Mouse (Mus musculus): ENCODE results near the gene Nav1.

Nav1 gene

DNA sequence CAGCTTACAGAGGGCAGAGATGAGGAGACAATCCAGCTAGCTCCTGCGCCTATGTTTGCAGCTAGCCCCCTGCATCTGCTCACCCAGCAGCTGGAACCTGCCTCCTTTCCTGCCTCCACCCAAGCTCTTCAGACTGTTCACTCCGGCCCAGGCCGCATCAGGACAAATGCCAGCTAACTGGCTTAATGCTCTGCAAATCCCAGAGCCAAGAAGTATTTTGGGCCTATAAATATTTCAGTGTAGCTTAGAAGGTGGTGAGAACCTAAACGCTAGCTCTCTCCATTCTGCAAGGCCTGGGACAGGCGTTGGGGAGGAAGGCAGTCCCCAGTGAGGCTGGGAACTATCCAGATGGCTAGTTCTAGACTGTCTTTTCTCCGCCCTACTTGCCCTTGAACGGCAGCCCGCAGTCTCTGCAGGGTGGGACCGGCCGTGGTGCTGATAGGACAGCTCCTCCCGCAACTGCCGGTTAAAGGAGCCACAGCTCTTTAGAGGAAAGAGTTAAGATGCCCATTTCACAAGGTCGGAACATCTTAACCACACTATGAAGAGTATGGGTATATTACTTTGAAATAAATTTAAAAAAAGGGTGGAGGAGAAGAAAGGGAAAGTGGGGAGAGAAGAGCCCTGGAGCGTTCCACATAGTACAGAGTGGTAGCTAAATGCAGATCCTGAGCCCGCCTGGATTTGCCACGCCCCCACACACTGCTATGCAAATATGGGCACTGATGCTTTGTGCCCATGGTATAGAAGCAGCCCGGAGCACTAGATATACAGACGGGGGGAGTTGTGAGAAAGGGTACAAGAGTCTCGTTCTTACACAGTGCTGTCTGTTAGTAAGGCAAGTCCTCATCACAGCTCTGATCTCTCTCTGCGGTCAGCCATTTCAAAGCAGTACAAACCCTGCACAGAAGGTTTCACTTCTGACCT, 8.9 kb upstream of the Nav1 start:
- CTCF ChIA-PET, result no interaction called here

DNA sequence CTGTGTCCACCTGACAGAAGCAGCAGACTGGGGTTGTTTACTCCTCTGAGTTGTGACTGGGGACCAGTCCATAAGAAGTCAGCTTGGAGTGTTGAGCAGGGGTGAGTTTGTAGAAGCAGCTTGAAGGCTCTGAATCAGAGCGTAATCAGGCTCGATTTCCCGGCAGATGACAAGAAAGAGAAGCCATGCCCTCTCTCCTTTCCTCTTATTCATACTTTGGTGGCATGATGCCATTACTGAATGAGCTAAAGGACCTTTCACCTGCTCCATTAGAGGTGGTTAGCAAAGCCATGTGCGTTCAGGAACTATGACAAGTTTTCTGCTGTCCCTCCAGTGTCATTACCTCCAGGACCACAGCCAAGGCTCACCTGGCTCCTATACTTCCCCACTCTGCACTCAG, 2.5 kb upstream of the Nav1 start:
- CTCF ChIA-PET, result no interaction called here

DNA sequence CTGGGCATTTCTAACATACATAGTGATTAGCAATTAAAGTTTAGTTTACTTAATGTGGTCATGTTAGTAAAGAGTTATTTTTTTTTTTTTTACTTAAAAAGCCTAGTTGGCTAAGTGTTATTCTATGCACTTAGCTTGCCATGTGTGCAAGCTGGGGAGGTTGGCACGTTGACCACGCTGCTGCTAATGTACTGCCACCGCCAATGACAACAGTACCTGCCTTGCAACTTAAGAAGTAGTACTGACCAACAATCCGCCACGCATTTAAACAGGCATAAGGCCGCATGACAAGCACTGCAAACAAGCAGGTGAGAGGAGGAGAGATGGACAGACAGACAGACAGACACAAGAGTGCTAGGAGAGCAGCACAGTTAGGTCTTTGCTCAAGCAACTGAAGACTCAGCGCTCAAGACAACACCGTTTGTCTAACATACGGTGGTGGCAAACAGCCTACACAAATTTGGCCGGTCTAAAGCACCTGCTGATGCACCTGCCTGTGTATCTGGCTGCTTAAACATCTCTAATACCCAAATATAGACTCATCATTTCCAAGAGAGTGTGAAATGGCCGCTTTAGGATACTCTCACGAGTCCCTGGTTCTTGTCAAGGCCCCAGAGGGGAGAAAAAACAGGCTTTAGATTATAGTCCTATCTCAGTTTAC, 610 bp downstream of the Nav1 start:
- CTCF ChIA-PET, result no interaction called here

DNA sequence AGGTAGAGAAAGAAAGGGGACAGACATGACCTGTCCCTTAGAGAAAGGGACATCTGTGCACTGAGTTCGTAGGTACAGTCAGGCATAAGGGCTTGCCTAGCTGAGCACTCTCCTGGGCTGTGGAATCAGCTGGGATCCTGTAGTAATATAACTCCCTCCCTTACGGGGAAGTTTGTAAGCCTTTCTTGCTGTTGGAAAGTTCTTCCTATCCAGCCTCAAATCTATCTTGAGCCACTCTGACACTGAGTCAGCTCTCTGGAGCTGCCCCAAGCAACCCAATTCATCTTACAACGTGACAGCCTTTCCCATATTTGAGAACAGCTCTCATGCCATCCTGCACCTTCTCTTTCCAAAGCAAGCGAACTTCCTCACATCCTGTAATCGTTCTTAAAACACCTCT, 1.6 kb downstream of the Nav1 start:
- CTCF ChIA-PET, result no interaction called here

DNA sequence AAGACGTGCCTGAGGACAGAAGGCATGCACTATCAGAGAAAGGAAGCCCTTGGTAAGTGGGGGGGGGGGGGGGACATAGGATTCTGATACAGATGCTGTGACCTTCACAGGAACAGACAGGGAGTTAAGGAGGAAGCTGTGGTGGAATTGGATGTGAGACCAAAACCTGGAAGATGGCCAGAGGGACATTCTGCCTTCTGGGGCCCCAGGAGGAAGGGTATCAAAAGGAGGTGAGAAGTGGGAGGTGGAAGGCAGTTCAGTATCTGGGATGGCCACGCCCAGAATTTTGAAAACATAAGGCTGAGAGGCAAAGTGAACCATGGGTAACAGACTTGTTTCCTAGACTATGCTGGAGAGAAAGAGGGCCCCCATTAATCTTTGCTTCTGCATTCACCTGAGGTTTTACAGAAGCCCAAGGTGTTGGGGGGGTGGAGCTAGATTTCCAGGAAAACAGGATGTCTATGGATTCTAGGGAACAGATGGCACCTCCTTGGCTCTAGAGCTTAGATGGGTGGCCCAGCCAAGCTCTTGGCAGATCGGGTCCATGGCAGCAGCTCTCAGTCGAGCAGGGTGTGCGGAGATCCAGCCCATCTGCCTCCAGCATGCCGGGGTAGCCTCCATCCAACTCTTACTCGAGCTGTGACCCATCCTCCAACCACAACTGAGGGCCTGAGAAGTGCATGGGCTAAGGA, 2.6 kb downstream of the Nav1 start:
- CTCF ChIA-PET, result interaction anchor here (0.6 kb wide), 1 partner anchor 160 kb away, joined by 3 read pairs; no protein-coding TSS in a partner anchor

DNA sequence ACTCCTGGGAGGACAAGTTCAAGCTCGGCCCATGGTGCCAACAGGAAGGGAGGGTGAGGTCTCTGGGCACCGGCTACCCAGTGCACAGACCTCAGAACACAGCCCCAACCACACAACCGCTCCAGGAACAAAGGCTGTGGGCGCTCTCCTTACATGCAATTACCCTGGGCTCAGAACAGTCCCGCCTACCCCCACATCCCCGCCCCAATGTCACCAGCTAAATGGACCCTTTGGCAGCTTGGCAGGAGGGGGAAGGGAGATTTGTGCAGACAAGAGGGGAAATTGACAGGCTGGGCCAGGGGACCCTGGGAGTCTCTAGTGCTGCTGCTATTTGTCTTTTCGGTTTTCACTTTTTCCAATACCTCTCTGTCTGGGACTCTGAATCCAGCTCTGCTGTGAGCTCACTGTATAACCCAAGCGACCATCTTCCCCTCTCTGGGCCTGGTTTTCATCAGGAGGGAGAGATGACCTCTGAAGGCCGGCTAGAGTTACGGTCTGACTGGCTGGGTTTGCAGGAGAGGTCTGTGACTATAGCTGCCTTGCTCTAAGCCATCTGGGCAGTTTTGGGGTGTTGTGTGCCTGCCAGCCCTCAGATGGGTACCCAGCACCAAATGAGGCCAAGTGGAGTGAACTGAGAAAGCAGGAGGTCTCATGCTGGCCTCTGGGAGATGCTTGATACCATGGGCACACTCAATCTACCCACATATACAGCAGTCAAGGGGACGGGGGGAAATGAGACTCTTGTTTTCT, 3.8 kb downstream of the Nav1 start:
- CTCF ChIA-PET, result no interaction called here

DNA sequence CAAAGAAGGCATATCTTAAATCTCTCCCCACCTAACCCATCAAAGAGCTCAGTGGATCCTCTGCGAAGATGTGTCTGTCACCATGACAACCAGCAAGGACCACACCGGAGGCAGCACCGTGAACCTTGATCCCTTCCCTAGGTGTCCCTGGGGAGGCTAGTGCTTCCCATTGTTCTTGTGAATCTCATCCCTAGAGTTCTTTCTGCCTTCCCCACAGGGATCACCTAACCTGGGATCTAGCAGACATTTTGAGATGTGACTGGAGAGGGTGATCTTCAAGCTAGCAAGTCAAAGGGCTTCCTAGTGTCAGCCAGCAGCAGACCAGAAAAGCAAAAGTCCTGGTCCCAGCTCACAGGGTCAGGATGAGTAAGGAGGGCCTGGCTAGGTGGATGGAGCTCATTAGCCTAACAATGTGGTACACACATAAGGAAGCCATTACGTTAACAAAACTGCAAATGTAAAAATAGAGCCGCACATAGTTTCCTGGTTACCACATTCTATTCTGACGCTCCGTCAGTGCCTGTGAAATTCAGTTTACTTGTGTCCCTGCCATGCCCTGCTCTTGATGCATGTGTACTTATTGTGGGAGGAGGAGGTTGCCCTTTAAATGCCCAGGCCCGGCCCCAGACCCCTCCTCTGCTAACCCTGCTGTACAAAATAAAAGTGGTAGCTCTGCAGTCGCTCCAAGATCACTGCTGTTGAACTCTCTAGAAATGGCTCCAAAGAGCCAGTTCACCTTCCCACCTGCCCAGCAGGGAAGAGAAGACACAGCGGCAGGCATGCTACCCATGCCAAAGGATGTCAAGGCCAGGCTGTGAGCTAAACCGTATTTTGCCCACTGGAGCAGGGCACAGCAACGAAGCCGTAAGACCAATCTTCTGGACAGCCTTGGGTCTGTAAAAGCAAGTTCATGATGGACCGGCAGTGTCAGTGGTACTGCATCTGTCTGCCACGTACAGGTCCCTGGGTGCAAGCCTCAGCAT, 6.8 kb downstream of the Nav1 start:
- CTCF ChIA-PET, result no interaction called here

DNA sequence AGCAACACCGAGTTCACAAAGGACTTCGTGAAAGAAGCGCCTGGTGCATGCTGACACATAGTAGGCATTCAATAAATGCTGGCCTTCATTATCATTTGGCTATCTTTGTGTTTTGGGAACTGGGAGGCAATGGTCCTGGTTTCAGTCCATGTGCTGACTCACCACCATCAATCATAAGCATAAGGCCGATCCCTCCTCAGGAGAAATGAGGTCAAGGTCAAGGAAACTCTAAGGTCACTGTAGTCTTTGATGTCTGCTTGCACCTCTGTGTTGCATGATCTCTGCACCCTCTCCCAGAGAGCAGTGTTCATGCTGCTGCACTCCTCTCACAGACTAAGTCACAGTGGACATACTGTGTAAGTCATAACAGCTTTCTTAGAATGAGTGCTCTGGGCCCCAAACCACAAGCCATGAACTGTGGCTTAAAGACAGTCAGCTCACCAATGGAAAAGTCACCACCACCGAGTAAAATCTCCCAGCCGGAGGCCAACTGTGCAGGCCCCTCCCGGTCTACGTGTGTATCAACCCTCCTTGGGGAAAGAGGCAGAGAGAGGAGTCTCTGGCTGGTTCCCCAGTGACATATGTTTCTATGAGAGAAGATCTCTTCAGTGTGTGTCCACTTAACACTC, 8.7 kb downstream of the Nav1 start:
- CTCF ChIA-PET, result no interaction called here

DNA sequence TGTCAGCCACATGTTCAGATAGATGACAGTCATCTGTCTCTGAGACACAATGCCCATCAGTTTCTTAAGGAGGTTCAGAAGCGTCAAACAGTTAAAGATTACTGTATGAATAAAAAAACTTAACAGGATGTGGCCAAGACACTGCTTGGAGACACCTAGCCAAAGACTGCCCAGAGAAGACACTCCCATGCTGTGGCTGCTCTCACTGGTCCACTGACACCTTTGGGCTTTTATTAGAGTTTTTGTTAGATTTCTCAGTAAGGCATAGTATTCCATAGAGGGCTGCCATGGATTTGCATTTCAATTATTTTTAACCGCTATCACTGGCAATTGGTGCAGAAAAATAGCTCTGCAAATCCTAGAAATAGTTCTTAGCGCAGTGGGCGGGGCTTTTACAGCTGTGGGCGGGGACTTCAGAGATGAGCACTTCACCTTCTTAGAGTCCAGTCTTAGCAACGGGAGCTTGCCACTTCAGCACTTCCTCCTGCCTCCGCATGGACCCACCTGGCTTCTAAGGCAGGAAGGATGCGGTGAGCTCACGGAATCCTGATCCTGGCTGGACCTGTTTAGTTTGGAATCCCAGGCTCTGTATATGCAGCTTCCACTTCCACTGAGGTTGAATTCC, 12.7 kb downstream of the Nav1 start:
- CTCF ChIA-PET, result no interaction called here

DNA sequence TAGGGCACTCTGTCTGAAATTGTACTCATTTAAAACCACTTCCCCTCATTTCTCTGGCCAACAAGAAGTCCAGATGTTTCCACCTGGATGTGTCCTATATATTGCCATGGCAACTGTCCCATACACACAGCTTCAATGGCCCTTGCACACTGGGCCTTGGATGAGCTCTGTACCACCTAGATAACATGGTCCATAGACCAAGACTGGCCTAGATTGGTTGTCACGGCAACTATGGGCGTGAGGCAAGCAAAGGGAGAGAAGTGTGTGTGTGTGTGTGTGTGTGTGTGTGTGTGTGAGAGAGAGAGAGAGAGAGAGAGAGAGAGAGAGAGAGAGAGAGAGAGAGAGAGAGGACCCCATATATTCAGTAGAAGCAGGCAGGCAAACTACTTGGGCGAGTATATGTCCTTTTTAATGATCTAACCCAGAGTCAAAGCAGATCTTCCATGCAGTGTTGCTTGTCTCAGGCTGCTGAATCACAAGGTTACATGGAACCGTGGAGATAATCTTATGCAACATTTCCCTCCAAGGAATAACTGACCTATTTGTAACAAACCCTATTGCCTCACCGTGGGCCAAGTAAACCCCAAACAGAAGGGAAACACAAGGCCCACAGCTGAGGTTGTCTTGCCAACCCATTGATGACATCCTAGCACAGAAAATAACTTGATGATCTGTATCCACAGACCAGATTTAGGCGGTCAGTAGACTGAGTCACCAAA, 13.4 kb downstream of the Nav1 start:
- CTCF ChIA-PET, result interaction anchor here (0.5 kb wide), 1 partner anchor 831 kb away, joined by 5 read pairs; no protein-coding TSS in a partner anchor

DNA sequence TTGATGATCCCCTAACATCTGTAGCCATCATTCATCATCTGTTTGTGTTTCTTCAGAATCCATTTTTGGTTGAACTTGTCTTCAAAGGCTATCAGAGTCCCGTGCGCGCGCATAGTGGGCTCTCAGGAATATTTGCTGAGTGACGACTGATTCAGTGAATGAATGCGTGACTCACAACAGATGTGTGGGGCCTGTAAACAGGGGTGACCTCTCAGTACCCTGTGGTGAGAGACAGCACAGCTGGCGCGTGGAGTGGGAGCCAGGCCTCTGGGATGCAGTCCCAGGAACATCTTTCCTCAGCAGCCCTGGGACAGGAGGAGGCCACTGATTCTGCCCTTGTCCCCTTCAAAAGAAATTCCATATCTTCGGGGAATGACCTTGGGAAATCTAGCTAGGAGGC, 16.3 kb downstream of the Nav1 start:
- CTCF ChIA-PET, result no interaction called here

DNA sequence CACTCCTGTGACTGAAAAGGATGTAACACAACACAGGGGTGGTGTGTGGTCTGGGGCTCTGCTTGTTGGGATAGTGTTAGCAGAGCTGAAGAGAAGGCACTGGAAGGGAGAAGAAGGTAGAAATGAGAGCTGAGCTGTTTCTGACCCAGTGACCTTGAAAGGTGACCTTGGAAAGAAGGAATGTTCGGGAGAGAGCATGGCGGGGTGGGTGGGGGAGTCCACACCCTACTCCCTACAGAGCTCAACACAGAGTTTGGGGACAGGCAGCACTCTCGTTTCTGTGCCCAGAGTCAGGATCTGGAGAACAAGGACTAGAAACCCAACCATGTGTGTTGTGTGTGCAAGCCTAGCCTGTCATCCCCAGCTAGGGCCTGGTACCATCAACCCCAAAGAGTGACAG, 18.1 kb downstream of the Nav1 start:
- CTCF ChIA-PET, result no interaction called here

DNA sequence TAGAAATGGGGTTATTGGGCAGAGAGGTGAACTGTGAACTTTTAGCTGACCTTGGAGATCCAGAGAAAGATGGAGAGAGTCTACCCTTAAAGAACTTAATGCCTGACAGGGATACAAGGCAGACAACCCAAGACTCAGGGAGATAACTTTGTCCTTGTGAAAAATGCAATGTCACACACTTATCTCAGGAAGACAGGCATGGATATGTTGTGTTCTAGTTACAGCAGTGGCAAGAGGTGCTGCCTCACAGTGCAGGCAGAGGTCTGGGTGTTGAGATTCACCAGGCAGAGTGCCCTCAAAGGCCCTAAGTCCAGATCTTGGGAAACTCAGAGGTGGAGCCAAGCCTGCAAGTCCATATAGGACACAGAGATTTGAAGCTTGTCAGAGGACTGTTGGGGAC, 20.2 kb downstream of the Nav1 start:
- CTCF ChIA-PET, result no interaction called here

DNA sequence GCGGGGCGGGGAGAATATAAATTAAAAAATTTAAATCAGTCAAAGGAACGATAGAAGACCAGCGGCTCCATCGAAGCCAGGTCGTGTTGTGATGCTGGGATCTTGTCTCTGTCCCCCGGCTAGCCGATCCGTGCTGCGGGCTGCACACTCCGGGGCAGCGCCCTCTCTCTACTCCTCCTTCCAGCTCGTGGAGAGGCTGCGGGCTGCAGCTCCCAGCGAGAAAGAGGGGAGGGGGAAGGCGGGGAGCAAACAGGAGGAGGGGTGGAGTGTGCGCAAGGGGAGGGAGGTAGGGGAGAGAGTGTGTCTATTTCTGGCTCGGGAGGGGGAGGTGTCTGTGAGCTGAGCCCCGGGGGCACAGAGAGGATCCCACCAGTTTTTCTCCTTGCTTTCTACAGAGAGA, 21.5 kb downstream of the Nav1 start:
- CTCF ChIA-PET, result no interaction called here

DNA sequence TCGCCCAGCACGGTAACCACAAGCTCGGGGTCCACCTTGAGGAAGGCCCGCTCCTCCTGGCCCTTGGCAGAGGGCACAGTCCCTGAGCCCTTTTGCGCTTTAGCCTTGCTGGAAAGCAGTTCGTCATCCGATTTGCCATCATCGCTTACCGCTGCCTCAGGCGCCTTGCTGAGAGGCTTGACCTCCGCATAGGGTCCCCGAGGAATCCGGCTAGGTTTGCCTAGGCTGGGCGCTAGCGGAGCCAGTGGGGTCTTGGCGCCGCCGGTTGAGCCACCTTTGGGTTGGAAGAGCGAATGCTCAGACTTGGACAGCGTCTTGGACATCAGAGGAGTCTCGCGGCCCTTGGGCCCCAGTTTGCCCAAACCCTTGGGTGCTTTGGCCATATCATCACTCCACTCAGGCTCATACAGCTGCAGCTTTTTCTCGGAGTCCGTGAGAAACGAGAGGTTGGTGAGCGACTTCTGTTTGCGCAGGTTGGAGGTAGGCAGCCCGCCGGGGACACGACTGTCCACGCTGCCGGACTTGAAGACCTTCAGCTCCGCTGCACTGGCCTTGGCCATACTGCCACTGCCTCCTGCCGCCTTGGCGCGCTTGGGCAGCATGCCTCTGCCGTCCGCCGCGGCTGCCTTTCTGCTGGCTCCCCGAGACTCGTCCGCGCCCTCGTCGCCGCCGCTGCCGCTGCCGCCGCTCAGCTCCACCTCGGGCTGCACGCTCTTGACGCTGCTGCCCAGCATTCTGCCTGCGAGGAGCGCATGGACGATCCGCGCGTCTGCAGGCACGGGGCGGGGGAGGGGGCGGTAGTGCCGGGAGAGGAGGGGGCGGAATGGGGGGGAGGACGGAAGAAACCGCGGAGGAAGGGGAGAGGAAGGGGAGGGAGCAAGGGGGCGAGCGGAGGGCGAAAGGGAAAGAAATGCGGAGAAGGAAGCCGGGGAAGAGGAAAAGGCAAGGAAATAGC, 22.2 kb downstream of the Nav1 start:
- CTCF ChIA-PET, result no interaction called here

DNA sequence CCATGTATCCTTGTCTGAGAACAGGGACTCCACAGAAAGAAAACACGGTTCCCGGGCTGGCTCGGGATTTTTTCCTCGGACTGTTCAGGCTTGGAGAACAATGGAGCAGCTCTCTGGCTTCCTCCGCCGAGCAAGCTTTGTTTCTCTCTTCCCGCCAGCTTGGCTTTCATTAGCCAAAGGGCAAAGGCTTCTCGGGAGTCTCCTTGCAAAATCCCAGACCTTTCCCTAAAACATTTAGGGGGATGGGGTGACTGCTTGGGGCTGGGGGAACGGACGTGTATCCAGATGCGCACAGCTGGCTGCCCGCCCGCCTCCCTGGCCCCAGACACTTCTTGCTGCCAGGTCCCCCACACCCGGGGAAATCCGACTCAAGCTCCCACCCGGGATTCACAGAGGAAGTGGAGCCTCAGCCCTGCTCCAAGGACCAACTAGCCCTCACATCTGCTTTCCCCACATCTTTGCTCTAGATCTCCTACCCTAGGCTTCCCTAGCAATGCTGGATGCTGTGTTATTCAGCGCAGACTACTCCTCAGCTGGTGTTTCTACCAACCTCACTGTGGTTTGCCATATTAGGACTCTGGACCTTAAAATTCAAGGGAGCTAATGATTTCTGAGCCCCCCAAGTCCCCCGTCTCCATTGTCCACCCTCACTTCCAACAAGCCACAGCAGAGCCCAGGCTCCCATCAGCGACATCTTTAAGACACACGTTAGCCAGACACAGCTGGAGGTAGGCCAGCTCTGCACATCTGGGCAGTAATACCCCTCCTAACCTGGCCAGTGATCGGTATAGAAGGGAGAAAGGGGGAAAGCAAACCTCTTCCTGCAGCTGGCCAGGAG, 23.2 kb downstream of the Nav1 start:
- CTCF ChIA-PET, result no interaction called here

DNA sequence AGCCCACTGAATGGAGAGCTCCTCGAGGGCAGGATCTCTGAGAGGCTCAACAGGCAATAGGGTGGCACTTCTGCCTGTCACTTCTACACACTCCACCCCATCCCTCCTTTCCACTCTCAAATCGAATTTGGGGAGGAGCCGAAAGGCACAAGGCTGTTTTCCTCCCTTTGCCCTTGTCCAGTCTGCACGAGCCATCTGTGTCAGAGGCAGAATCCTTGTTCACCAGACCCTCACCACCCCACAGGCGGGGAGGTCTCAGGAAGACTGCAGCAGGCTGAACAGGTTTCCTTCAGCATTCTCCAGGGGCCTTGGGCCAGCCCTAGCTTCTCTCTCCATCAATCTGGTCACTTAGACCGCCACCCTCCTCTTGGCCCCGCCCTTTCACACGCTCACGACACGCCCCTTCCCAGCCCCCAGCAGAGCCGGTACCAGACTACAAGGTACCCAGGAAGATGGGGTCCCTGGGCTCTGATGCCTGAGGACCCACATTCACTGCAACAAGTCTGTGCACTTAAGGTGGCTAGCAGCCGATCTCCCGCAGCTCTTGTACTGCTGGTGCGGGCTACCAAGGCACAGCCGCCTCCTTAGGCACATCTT, 23.9 kb downstream of the Nav1 start:
- CTCF ChIA-PET, result no interaction called here

Measured in spleen, embryonic (tissue).